Mouse (Mus musculus) mesoderm, embryonic 11.5 days (tissue): ENCODE measurements around the gene Ttc3.
A peak's percentile ranks its signal among the peaks of the same experiment; 100 is the strongest.

Source experiments
- DNase-seq: peaks from one replicate; pipeline ENCODE4 v3.0.0-alpha.2; 2012; ENCODE audit warnings: low read depth, low spot score

The Ttc3 gene

GRCm38 (mm10) chr16:94504192-94504591 lies 133.8 kb downstream of the Ttc3 start:
- no peak for DNase-seq

- DNase-seq = no peak
These were observed 136.7 kb downstream of the Ttc3 start for GRCm38 (mm10) chr16:94507071-94507470.

GRCm38 (mm10) chr16:94508769-94509168 lies 138.4 kb downstream of the Ttc3 start:
- no peak for DNase-seq

GRCm38 (mm10) chr16:94509983-94510382 lies 139.6 kb downstream of the Ttc3 start:
- DNase-seq = peak; percentile 56

GRCm38 (mm10) chr16:94517606-94518005 lies 147.2 kb downstream of the Ttc3 start:
- no peak for DNase-seq
